Mouse (Mus musculus) kidney, postnatal 10 days (tissue): ENCODE results near the gene Dhx16.
A peak's percentile ranks its signal among the peaks of the same experiment; 100 is the strongest.

Experiments
- DNase-seq: peaks from one replicate; pipeline ENCODE4 v3.0.0; 2021; ENCODE audit warnings: mixed read lengths

The Dhx16 gene

GRCm38 (mm10) chr17:35897644-35898573 is 18.3 kb downstream of the Dhx16 start:
- DNase-seq: peak; percentile 58

- no peak for DNase-seq
Observed at GRCm38 (mm10) chr17:35900636-35901035, 21.0 kb downstream of the Dhx16 start.

GRCm38 (mm10) chr17:35903343-35903991 is 23.8 kb downstream of the Dhx16 start:
- peak; percentile 79 for DNase-seq

- no peak for DNase-seq
Observed at GRCm38 (mm10) chr17:35903992-35904355, 24.4 kb downstream of the Dhx16 start.

GRCm38 (mm10) chr17:35905587-35905986 is 26.0 kb downstream of the Dhx16 start:
- no peak for DNase-seq

- DNase-seq: no peak
Observed at GRCm38 (mm10) chr17:35907609-35908008, 28.0 kb downstream of the Dhx16 start.

GRCm38 (mm10) chr17:35909186-35909918 is 29.7 kb downstream of the Dhx16 start:
- no peak for DNase-seq

- DNase-seq: peak; percentile 99
Observed at GRCm38 (mm10) chr17:35909919-35910369, 30.3 kb downstream of the Dhx16 start, which contains the start of gene Atat1. Gene Atat1 (minus strand): TSS chr17:35910075.

GRCm38 (mm10) chr17:35914975-35915374 is 35.4 kb downstream of the Dhx16 start:
- no peak for DNase-seq

GRCm38 (mm10) chr17:35915538-35916296 is 36.1 kb downstream of the Dhx16 start:
- DNase-seq: no peak

GRCm38 (mm10) chr17:35916297-35917142 is 36.9 kb downstream of the Dhx16 start, which contains the start of the genes Mrps18b and Ppp1r10:
Gene Mrps18b (minus strand): TSS chr17:35916389.
Gene Ppp1r10 (plus strand): TSS chr17:35916434.
- DNase-seq: peak; percentile 99

- peak; percentile 48 for DNase-seq
Observed at GRCm38 (mm10) chr17:35917143-35917462, 37.5 kb downstream of the Dhx16 start.

- peak; percentile 46 for DNase-seq
Observed at GRCm38 (mm10) chr17:35917463-35918251, 38.0 kb downstream of the Dhx16 start.

- DNase-seq: peak; percentile 60
Observed at GRCm38 (mm10) chr17:35918276-35919059, 38.8 kb downstream of the Dhx16 start.

GRCm38 (mm10) chr17:35919060-35919715 is 39.6 kb downstream of the Dhx16 start:
- DNase-seq: peak; percentile 98

- no peak for DNase-seq
Observed at GRCm38 (mm10) chr17:35919864-35920301, 40.3 kb downstream of the Dhx16 start.

- DNase-seq: no peak
Observed at GRCm38 (mm10) chr17:35920384-35920783, 40.8 kb downstream of the Dhx16 start.

GRCm38 (mm10) chr17:35920862-35921562 is 41.4 kb downstream of the Dhx16 start:
- DNase-seq: peak; percentile 49
